Mouse (Mus musculus) brain, embryonic 14.5 days (tissue): Measurements from ENCODE around the gene Cdc42ep3. TPM values are rescaled to one million over a fixed set of nuclear protein-coding genes. Genes with fewer than 3 reads are reported as not detected.

Experiments
- DNase-seq: peaks from one replicate; pipeline ENCODE4 v3.0.0-alpha.2; 2011; ENCODE audit warnings: low read depth
- CTCF ChIP-seq: fragments of 200-500 bp; IDR thresholded peaks from 2 replicates; pipeline ENCODE4 v1.5.1; 2012; ENCODE audit warnings: inconsistent platforms, mild to moderate bottlenecking, moderate library complexity, borderline replicate concordance; ENCODE audit not compliant: insufficient read depth, insufficient read length; ENCODE audit errors: extremely low read depth
- POLR2A ChIP-seq: fragments of 200-500 bp; IDR thresholded peaks from 2 replicates; pipeline ENCODE4 v1.6.1; 2012; ENCODE audit warnings: mild to moderate bottlenecking, inconsistent platforms, borderline replicate concordance; ENCODE audit not compliant: poor library complexity, insufficient read depth, insufficient read length, severe bottlenecking; ENCODE audit errors: extremely low read depth
- polyA plus RNA-seq: library from polyadenylated mRNA; depleted of rRNA; stranded (reverse); fragments of >200 nt; gene quantifications from 2 replicates; pipeline ENCODE4 v1.2.3, GENCODE M21; 2012

The Cdc42ep3 gene
- polyA plus RNA-seq, 1 experiment, result 27.9 TPM

- TF ChIP-seq CTCF (no peak), POLR2A (no peak)
- DNase-seq, result peak; percentile 60
These were observed 1.2 kb upstream of the Cdc42ep3 start for GRCm38 (mm10) chr17:79356071-79356601.

GRCm38 (mm10) chr17:79355271-79355991 is 540 bp upstream of the Cdc42ep3 start:
- DNase-seq, result peak; percentile 94
- TF ChIP-seq CTCF, result no peak
- peak; percentile 34; the same call in 1 of the 2 replicates for TF ChIP-seq POLR2A

GRCm38 (mm10) chr17:79354174-79354443 is 782 bp downstream of the Cdc42ep3 start:
- TF ChIP-seq CTCF (no peak), POLR2A (no peak)
- no peak for DNase-seq

GRCm38 (mm10) chr17:79353446-79354173 is 1.3 kb downstream of the Cdc42ep3 start:
- TF ChIP-seq POLR2A, result no peak
- no peak for TF ChIP-seq CTCF
- DNase-seq, result peak; percentile 68

GRCm38 (mm10) chr17:79350751-79351191 is 4.1 kb downstream of the Cdc42ep3 start:
- TF ChIP-seq CTCF (no peak), POLR2A (no peak)
- no peak for DNase-seq

GRCm38 (mm10) chr17:79349371-79349770 is 5.5 kb downstream of the Cdc42ep3 start:
- DNase-seq, result no peak
- no peak for TF ChIP-seq CTCF
- TF ChIP-seq POLR2A, result no peak

GRCm38 (mm10) chr17:79347920-79348589 is 6.8 kb downstream of the Cdc42ep3 start:
- TF ChIP-seq CTCF, result no peak
- no peak for TF ChIP-seq POLR2A
- no peak for DNase-seq

- no peak for DNase-seq
- no peak for TF ChIP-seq POLR2A
- no peak for TF ChIP-seq CTCF
These were observed 7.6 kb downstream of the Cdc42ep3 start for GRCm38 (mm10) chr17:79347291-79347690.

GRCm38 (mm10) chr17:79345001-79345709 is 9.7 kb downstream of the Cdc42ep3 start:
- TF ChIP-seq CTCF (no peak), POLR2A (no peak)
- no peak for DNase-seq

GRCm38 (mm10) chr17:79343334-79343946 is 11.5 kb downstream of the Cdc42ep3 start:
- TF ChIP-seq CTCF (no peak), POLR2A (no peak)
- DNase-seq, result no peak
